Mouse (Mus musculus): Measurements from ENCODE around the gene Gls. TPM values are rescaled to one million over a fixed set of nuclear protein-coding genes. Genes with fewer than 3 reads are reported as not detected.

The Gls gene
- polyA plus RNA-seq, 1 experiment from 2014 or later: 8.0 TPM

GRCm38 (mm10) chr1:52171271-52171670 lies 61.8 kb downstream of the Gls start:
- DNase-seq (no peak), ATAC-seq (ENCODE audit: low read depth) (no peak; the same call in 1 of the 2 replicates)
- Histone ChIP-seq H3K9ac (no peak overlapping the region), H3K4me2 (no peak overlapping the region), H3K4me3 (replicated peaks) (no peak overlapping the region), H3K27ac (no peak overlapping the region), H3K36me3 (no peaks in the 10 kb centered on the region), H3K9me3 (replicated peaks) (no peaks in the 10 kb centered on the region), H3K4me1 (replicated peaks) (peaks cover 22% of the 10 kb centered on the region), H3K27me3 (no peaks in the 10 kb centered on the region)
- 30% methylated on average over 8 of the region's 8 CpGs for WGBS (ENCODE audit: insufficient replicate concordance)

DNA sequence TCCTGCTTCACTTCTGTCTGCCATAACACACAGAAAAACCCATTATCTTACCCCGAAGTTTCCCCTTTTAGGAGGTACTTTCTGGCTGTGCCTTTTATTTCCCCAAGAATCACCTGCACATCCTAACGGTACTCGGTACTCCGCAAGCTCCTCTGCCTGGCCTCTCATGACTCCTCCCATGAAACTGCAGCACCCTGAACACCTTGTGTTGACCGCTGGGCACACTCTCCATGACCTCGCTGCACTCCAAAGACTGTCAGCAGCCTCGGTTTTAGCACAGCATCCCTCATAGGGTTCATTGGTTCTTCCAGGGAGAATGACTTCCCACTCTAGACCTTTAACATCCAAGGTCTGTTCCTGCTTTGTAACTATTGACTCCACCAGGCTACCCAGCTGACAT lies 62.3 kb downstream of the Gls start:
- Histone ChIP-seq H3K4me2 (no peak overlapping the region), H3K4me3 (replicated peaks) (no peak overlapping the region), H3K9me3 (replicated peaks) (no peaks in the 10 kb centered on the region), H3K4me1 (replicated peaks) (peaks cover 22% of the 10 kb centered on the region), H3K9ac (no peak overlapping the region), H3K36me3 (0 out of 2 replicates have a peak, but pooled peaks cover 3% of the 10 kb centered on the region), H3K27ac (no peak overlapping the region), H3K27me3 (no peaks in the 10 kb centered on the region)
- DNase-seq: no peak
- 56% methylated on average over 7 of the region's 7 CpGs for WGBS (ENCODE audit: insufficient replicate concordance)
- ATAC-seq (ENCODE audit: low read depth): no peak

GRCm38 (mm10) chr1:52170057-52170456 lies 63.0 kb downstream of the Gls start:
- Histone ChIP-seq H3K36me3 (0 out of 2 replicates have a peak, but pooled peaks cover 4% of the 10 kb centered on the region), H3K4me1 (replicated peaks) (peaks cover 22% of the 10 kb centered on the region), H3K4me3 (replicated peaks) (no peak overlapping the region), H3K9me3 (replicated peaks) (no peaks in the 10 kb centered on the region), H3K4me2 (no peak overlapping the region), H3K9ac (no peak overlapping the region), H3K27ac (no peak overlapping the region), H3K27me3 (no peaks in the 10 kb centered on the region)
- ATAC-seq (ENCODE audit: low read depth): peak; percentile 75
- 6% methylated on average over 3 of the region's 3 CpGs for WGBS (ENCODE audit: insufficient replicate concordance)
- peak; percentile 14 for DNase-seq

- no peak for ATAC-seq (ENCODE audit: low read depth)
- no peak for DNase-seq
- H3K4me2 ChIP-seq: no peak overlapping the region
- H3K27me3 ChIP-seq: no peaks in the 10 kb centered on the region
- H3K9me3 ChIP-seq (replicated peaks): no peaks in the 10 kb centered on the region
- no peak overlapping the region for H3K9ac ChIP-seq
- H3K27ac ChIP-seq: no peak overlapping the region
- H3K4me1 ChIP-seq (replicated peaks): peaks cover 18% of the 10 kb centered on the region
- 0 out of 2 replicates have a peak, but pooled peaks cover 6% of the 10 kb centered on the region for H3K36me3 ChIP-seq
- 55% methylated on average over 14 of the region's 14 CpGs for WGBS (ENCODE audit: insufficient replicate concordance)
- no peak overlapping the region for H3K4me3 ChIP-seq (replicated peaks)
Measured at GRCm38 (mm10) chr1:52166652-52167220, 66.3 kb downstream of the Gls start.

DNA sequence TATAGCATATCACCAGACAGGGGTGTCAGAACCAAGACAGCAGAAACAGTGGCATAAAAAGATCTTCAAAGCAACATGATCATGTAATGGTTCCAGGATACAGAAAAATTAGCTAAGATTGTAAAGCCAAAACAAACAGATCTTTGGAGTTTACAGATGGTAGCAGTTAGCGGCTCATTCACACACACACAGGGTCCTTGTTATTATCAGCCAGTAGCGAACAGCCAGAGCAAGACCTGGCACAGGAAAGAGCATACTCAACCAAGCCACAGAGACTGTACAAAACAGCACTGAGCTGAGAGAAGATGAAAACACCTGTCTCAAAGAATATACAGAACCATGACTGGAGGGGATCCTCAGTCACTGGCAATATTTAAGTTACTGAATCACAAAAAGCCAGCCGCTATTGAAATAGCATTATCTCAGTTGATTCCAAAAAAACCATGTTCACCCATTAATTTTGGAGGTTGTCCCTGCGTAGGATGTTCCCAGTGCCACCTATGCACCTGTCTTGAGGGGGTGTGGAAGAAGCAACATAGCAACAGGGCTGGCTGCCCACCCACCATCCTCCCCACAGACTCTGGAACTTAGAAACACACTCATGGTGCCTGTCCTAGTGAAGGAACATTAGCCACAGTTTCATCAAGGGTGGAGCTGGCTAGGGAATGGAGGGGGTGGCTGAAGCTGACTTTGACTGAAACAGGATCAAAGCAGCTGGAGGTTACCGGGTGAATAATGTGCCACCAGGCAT lies 69.2 kb downstream of the Gls start:
- H3K9me3 ChIP-seq (replicated peaks): no peaks in the 10 kb centered on the region
- no peak overlapping the region for H3K4me2 ChIP-seq
- H3K27ac ChIP-seq: no peak overlapping the region
- no peaks in the 10 kb centered on the region for H3K4me1 ChIP-seq (replicated peaks)
- ATAC-seq (ENCODE audit: low read depth): no peak
- H3K27me3 ChIP-seq: no peaks in the 10 kb centered on the region
- H3K4me3 ChIP-seq (replicated peaks): no peak overlapping the region
- H3K36me3 ChIP-seq: peaks cover 26% of the 10 kb centered on the region
- no peak overlapping the region for H3K9ac ChIP-seq
- DNase-seq: no peak
- 85% methylated on average over 5 of the region's 5 CpGs for WGBS (ENCODE audit: insufficient replicate concordance)

- Histone ChIP-seq H3K36me3 (peaks cover 48% of the 10 kb centered on the region), H3K27ac (no peak overlapping the region), H3K9ac (no peak overlapping the region), H3K4me1 (replicated peaks) (no peaks in the 10 kb centered on the region), H3K27me3 (no peaks in the 10 kb centered on the region), H3K4me3 (replicated peaks) (no peak overlapping the region), H3K4me2 (no peak overlapping the region), H3K9me3 (replicated peaks) (no peaks in the 10 kb centered on the region)
- 80% methylated on average over 8 of the region's 8 CpGs for WGBS (ENCODE audit: insufficient replicate concordance)
- no peak for ATAC-seq (ENCODE audit: low read depth)
- DNase-seq: no peak
Measured at GRCm38 (mm10) chr1:52161151-52161550, 71.9 kb downstream of the Gls start.

DNA sequence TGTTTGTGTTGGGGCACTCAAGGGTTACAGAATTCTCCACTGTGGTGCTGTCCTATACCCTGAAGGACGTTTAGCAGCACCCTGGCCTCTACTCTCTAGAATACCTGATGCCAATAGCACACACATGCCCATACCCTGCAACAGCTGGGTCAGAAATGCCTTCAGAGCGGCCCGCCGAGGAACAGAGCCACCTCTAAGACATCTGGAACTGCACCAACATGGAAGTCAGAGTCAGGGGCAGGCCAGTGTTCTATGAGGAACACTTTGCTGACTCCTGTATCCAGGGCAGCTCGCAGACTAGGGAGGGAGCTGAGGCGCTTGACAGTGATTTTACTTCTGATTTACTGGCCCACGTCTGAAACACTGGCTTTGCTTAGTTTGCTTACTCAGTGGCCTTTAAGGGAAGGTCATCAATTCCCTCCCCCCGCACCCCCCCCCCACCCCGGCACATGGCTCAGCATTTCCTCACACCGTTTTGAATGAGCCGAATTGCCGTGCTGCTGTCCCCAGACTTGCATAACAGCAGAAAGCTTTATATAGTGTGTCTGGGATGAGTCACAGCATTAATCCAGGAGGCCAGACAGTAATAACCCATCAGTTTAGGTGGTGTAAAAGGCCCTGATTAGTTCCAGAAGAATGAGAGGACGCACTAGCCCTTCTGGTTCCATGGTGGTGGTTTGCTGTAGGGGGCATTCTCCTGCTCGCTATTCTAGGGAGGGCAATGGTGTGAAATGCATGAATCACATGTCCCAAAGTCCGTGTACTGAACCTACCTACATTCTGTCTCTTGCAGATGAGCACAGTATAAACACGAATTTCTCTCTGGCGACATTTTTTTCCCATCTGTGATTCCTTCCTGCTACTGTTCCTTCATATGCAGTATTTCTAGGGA lies 74.3 kb downstream of the Gls start:
- no peaks in the 10 kb centered on the region for H3K9me3 ChIP-seq (replicated peaks)
- ATAC-seq (ENCODE audit: low read depth) (no peak), DNase-seq (no peak)
- no peaks in the 10 kb centered on the region for H3K4me1 ChIP-seq (replicated peaks)
- 71% methylated on average over 17 of the region's 17 CpGs for WGBS (ENCODE audit: insufficient replicate concordance)
- no peak overlapping the region for H3K4me2 ChIP-seq
- no peak overlapping the region for H3K27ac ChIP-seq
- H3K27me3 ChIP-seq: no peaks in the 10 kb centered on the region
- peaks cover 64% of the 10 kb centered on the region for H3K36me3 ChIP-seq
- no peak overlapping the region for H3K4me3 ChIP-seq (replicated peaks)
- H3K9ac ChIP-seq: no peak overlapping the region

- ATAC-seq (ENCODE audit: low read depth): no peak
- Histone ChIP-seq H3K4me1 (replicated peaks) (no peaks in the 10 kb centered on the region), H3K4me2 (no peak overlapping the region), H3K27me3 (no peaks in the 10 kb centered on the region), H3K9ac (no peak overlapping the region), H3K27ac (no peak overlapping the region), H3K4me3 (replicated peaks) (no peak overlapping the region), H3K36me3 (peaks cover 67% of the 10 kb centered on the region), H3K9me3 (replicated peaks) (no peaks in the 10 kb centered on the region)
- DNase-seq: no peak
- WGBS (ENCODE audit: insufficient replicate concordance): 77% methylated on average over 2 of the region's 2 CpGs
Measured at GRCm38 (mm10) chr1:52158040-52158439, 75.0 kb downstream of the Gls start.

GRCm38 (mm10) chr1:52156351-52156750 lies 76.7 kb downstream of the Gls start:
- Histone ChIP-seq H3K4me1 (replicated peaks) (no peaks in the 10 kb centered on the region), H3K36me3 (peaks cover 78% of the 10 kb centered on the region), H3K27ac (no peak overlapping the region), H3K9ac (no peak overlapping the region), H3K4me2 (no peak overlapping the region), H3K4me3 (replicated peaks) (no peak overlapping the region), H3K9me3 (replicated peaks) (no peaks in the 10 kb centered on the region), H3K27me3 (no peaks in the 10 kb centered on the region)
- WGBS (ENCODE audit: insufficient replicate concordance): 85% methylated on average over 10 of the region's 10 CpGs
- DNase-seq (no peak), ATAC-seq (ENCODE audit: low read depth) (no peak)

GRCm38 (mm10) chr1:52154890-52155289 lies 78.1 kb downstream of the Gls start:
- Histone ChIP-seq H3K9me3 (replicated peaks) (no peaks in the 10 kb centered on the region), H3K4me2 (no peak overlapping the region), H3K4me1 (replicated peaks) (peaks cover 13% of the 10 kb centered on the region), H3K9ac (no peak overlapping the region), H3K36me3 (peaks cover 77% of the 10 kb centered on the region), H3K27ac (no peak overlapping the region), H3K27me3 (no peaks in the 10 kb centered on the region), H3K4me3 (replicated peaks) (no peak overlapping the region)
- WGBS (ENCODE audit: insufficient replicate concordance): 83% methylated on average over 8 of the region's 8 CpGs
- DNase-seq (no peak), ATAC-seq (ENCODE audit: low read depth) (no peak)

- 64% methylated on average over 3 of the region's 3 CpGs for WGBS (ENCODE audit: insufficient replicate concordance)
- DNase-seq: no peak
- Histone ChIP-seq H3K27me3 (no peaks in the 10 kb centered on the region), H3K9ac (no peak overlapping the region), H3K9me3 (replicated peaks) (no peaks in the 10 kb centered on the region), H3K4me2 (no peak overlapping the region), H3K4me1 (replicated peaks) (peaks cover 20% of the 10 kb centered on the region), H3K36me3 (peaks cover 83% of the 10 kb centered on the region), H3K4me3 (replicated peaks) (no peak overlapping the region), H3K27ac (no peak overlapping the region)
- ATAC-seq (ENCODE audit: low read depth): no peak
Measured at GRCm38 (mm10) chr1:52152936-52153335, 80.1 kb downstream of the Gls start.

Data from liver, embryonic 13.5 days (tissue).